Mouse (Mus musculus) thymus, adult 2 months (tissue): Measurements from ENCODE around the gene Nol12.

ENCODE experiments used
- CTCF ChIP-seq: fragments of 200-500 bp; IDR thresholded peaks from 2 replicates; pipeline ENCODE4 v1.5.1; 2012; ENCODE audit warnings: mild to moderate bottlenecking, control low read depth, low read length, moderate library complexity, borderline replicate concordance; ENCODE audit not compliant: control insufficient read depth, poor library complexity, insufficient read depth; ENCODE audit errors: extremely low read depth
- POLR2A ChIP-seq: fragments of 200-500 bp; IDR thresholded peaks from 2 replicates; pipeline ENCODE4 v1.6.1; 2012; ENCODE audit warnings: mild to moderate bottlenecking, low read length, control low read depth, moderate library complexity; ENCODE audit not compliant: control insufficient read depth, poor library complexity, insufficient read depth; ENCODE audit errors: extremely low read depth

- no peak for TF ChIP-seq POLR2A
- no peak for TF ChIP-seq CTCF
These were observed 22.7 kb upstream of the Nol12 start for GRCm38 (mm10) chr15:78912040-78912439.
